Mouse (Mus musculus): ENCODE results near the gene Plxna2. TPM values are rescaled to one million over a fixed set of nuclear protein-coding genes. Genes with fewer than 3 reads are reported as not detected.

Plxna2 gene
- not detected in 2 replicates for polyA plus RNA-seq (2012; ENCODE audit: insufficient read depth, insufficient read length, low replicate concordance, missing spikeins)

DNA sequence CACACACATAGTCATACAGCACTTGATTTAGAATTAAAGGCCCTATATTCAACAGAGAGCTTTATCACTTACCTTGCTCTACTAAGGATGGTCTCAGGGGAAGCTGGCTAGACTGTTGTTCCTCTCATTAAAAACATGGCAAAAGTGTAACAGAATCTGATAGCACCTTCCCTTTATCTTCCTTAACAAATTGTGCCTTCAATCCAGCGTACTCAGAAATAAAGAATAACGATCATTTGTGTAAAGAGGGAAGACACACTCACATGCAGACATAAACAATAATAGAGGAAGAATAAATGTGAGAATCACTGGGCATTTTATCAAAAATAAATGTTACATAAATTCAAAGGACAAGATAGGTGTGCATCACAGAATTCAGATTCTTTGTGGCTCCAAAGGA is at the start of gene Plxna2:
TSS of gene Plxna2 (plus strand) at position 301 of the 400 bp plus-strand sequence.
- TF ChIP-seq POLR2A (IDR thresholded peaks at IDR 0.05; ENCODE audit: insufficient read depth, low read depth, low read length) (no peak), CTCF (IDR thresholded peaks at IDR 0.05; ENCODE audit: insufficient read depth, low read depth, low read length) (no peak)
- no peak within 1 kb of the TSS for H3K27ac ChIP-seq (ENCODE audit: insufficient read depth, low read depth, low read length)
- peak within 1 kb of the TSS; percentile 30; the same call in 1 of the 2 replicates for H3K4me3 ChIP-seq (ENCODE audit: insufficient read depth, low read depth, low read length)
- H3K4me1 ChIP-seq (ENCODE audit: control insufficient read depth, insufficient read depth, low read length), result peaks cover 13% of the 10 kb centered on the region
- WGBS, result 97% methylated on average over 2 of the region's 2 CpGs

- Histone ChIP-seq H3K4me3 (ENCODE audit: insufficient read depth, low read depth, low read length) (no peak overlapping the region), H3K27ac (ENCODE audit: insufficient read depth, low read depth, low read length) (no peak overlapping the region), H3K4me1 (ENCODE audit: control insufficient read depth, insufficient read depth, low read length) (no peaks in the 10 kb centered on the region)
- TF ChIP-seq POLR2A (IDR thresholded peaks at IDR 0.05; ENCODE audit: insufficient read depth, low read depth, low read length), result no peak
- no peak for TF ChIP-seq CTCF (IDR thresholded peaks at IDR 0.05; ENCODE audit: insufficient read depth, low read depth, low read length)
- 53% methylated on average over 3 of the region's 3 CpGs for WGBS
Measured at GRCm38 (mm10) chr1:194573870-194574269, 44.1 kb upstream of the Plxna2 start.

- Histone ChIP-seq H3K4me1 (ENCODE audit: control insufficient read depth, insufficient read depth, low read length) (no peaks in the 10 kb centered on the region), H3K4me3 (ENCODE audit: insufficient read depth, low read depth, low read length) (no peak overlapping the region), H3K27ac (ENCODE audit: insufficient read depth, low read depth, low read length) (no peak overlapping the region)
- 67% methylated on average over 3 of the region's 3 CpGs for WGBS
- TF ChIP-seq POLR2A (IDR thresholded peaks at IDR 0.05; ENCODE audit: insufficient read depth, low read depth, low read length) (no peak), CTCF (IDR thresholded peaks at IDR 0.05; ENCODE audit: insufficient read depth, low read depth, low read length) (no peak)
Measured at GRCm38 (mm10) chr1:194578270-194578669, 39.7 kb upstream of the Plxna2 start.

GRCm38 (mm10) chr1:194580539-194580938 is 37.5 kb upstream of the Plxna2 start:
- no peak for TF ChIP-seq POLR2A (IDR thresholded peaks at IDR 0.05; ENCODE audit: insufficient read depth, low read depth, low read length)
- TF ChIP-seq CTCF (IDR thresholded peaks at IDR 0.05; ENCODE audit: insufficient read depth, low read depth, low read length), result no peak
- no peaks in the 10 kb centered on the region for H3K4me1 ChIP-seq (ENCODE audit: control insufficient read depth, insufficient read depth, low read length)
- no peak overlapping the region for H3K27ac ChIP-seq (ENCODE audit: insufficient read depth, low read depth, low read length)
- H3K4me3 ChIP-seq (ENCODE audit: insufficient read depth, low read depth, low read length), result no peak overlapping the region

DNA sequence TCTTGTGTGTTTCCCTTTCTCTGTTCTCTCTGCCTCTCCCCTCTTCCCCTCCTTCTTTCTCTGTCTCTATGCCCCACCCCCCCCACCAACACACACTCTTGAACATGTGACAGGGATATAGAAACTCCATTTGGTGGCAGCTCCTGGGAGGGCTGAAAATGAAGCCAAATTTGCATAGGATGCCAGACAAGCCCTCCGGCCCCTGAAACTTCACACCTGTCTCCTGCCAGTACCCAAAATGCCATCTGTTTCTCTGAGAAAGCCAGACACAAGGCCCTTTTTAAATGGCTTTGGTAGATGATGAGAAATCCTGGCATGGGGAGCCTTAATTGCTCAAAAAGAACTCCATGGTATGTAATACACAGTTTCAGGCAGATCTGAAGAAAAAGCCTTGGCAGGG is 31.3 kb upstream of the Plxna2 start:
- no peak for TF ChIP-seq CTCF (IDR thresholded peaks at IDR 0.05; ENCODE audit: insufficient read depth, low read depth, low read length)
- TF ChIP-seq POLR2A (IDR thresholded peaks at IDR 0.05; ENCODE audit: insufficient read depth, low read depth, low read length), result no peak
- WGBS, result 88% methylated on average over 1 of the region's 1 CpGs
- no peak overlapping the region for H3K4me3 ChIP-seq (ENCODE audit: insufficient read depth, low read depth, low read length)

GRCm38 (mm10) chr1:194587532-194587931 is 30.5 kb upstream of the Plxna2 start:
- TF ChIP-seq POLR2A (IDR thresholded peaks at IDR 0.05; ENCODE audit: insufficient read depth, low read depth, low read length), result no peak
- TF ChIP-seq CTCF (IDR thresholded peaks at IDR 0.05; ENCODE audit: insufficient read depth, low read depth, low read length), result no peak
- H3K4me1 ChIP-seq (ENCODE audit: control insufficient read depth, insufficient read depth, low read length), result no peaks in the 10 kb centered on the region
- H3K4me3 ChIP-seq (ENCODE audit: insufficient read depth, low read depth, low read length), result no peak overlapping the region
- H3K27ac ChIP-seq (ENCODE audit: insufficient read depth, low read depth, low read length), result no peak overlapping the region

More for the DNA sequence above, 31.3 kb upstream of the Plxna2 start:
- Histone ChIP-seq H3K4me1 (ENCODE audit: control insufficient read depth, insufficient read depth, low read length) (no peaks in the 10 kb centered on the region), H3K27ac (ENCODE audit: insufficient read depth, low read depth, low read length) (no peak overlapping the region)

- Histone ChIP-seq H3K4me1 (ENCODE audit: control insufficient read depth, insufficient read depth, low read length) (no peaks in the 10 kb centered on the region), H3K4me3 (ENCODE audit: insufficient read depth, low read depth, low read length) (no peak overlapping the region), H3K27ac (ENCODE audit: insufficient read depth, low read depth, low read length) (no peak overlapping the region)
- 59% methylated on average over 1 of the region's 1 CpGs for WGBS
- no peak for TF ChIP-seq POLR2A (IDR thresholded peaks at IDR 0.05; ENCODE audit: insufficient read depth, low read depth, low read length)
Measured at GRCm38 (mm10) chr1:194587956-194588668, 29.9 kb upstream of the Plxna2 start.

DNA sequence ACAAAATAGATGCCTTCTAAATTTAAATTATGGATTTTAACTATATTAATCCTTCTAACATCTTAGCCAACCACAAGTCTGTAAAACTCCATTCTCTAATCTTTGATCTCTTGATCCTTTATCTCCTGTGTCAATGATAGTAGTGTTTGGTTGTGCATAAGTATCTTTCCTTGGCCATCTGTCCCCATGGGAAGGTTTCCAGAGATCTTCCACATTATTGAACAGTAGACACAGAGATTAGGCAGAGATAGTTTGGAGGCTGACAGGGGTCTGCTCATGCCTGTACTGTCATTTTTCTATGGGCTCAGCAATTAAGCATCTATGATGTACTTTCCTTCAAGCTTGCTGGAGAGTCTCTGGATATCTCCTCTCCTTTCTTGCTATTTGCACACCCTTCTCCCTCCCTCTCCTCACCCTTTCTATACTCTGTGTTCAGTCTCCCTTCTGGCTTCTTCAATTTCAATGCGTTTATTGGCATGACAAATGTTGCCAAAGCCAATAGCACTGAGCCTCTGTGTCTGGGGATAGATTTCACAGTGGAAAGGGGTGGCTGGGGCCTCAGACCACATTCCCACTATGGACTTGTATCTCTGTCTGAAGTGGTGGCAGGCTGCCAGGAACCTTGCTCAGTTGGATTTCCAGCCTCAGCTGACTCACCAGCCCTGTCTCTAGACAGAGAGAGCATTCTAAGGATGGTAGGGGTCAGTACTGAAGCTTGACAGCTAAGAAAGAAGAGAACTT is 29.1 kb upstream of the Plxna2 start:
- 63% methylated on average over 1 of the region's 1 CpGs for WGBS
- Histone ChIP-seq H3K27ac (ENCODE audit: insufficient read depth, low read depth, low read length) (no peak overlapping the region), H3K4me1 (ENCODE audit: control insufficient read depth, insufficient read depth, low read length) (no peaks in the 10 kb centered on the region), H3K4me3 (ENCODE audit: insufficient read depth, low read depth, low read length) (no peak overlapping the region)
- no peak for TF ChIP-seq CTCF (IDR thresholded peaks at IDR 0.05; ENCODE audit: insufficient read depth, low read depth, low read length)
- TF ChIP-seq POLR2A (IDR thresholded peaks at IDR 0.05; ENCODE audit: insufficient read depth, low read depth, low read length), result no peak

DNA sequence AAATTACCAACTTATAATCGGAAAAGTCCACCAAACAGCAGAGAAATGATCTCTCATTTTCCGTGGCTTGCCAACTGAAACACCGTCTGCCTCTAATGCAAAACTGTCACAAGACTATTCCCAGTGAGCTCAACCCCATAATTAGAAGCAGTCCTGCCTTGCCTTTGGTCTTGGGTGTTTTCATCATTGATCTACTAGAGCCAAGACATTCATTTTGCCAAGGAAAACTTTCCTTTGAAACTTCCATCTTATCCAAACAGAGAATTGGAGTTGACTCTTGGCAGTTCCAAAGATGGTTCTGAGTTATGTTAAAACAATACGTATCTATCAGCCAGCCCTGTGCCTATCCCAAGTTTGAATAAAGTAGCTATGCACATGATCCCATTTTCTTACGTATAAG is 24.9 kb upstream of the Plxna2 start:
- H3K4me3 ChIP-seq (ENCODE audit: insufficient read depth, low read depth, low read length), result no peak overlapping the region
- H3K27ac ChIP-seq (ENCODE audit: insufficient read depth, low read depth, low read length), result no peak overlapping the region
- whole genome bisulfite sequencing, result 72% methylated on average over 5 of the region's 5 CpGs
- H3K4me1 ChIP-seq (ENCODE audit: control insufficient read depth, insufficient read depth, low read length), result no peaks in the 10 kb centered on the region
- no peak for TF ChIP-seq POLR2A (IDR thresholded peaks at IDR 0.05; ENCODE audit: insufficient read depth, low read depth, low read length)
- TF ChIP-seq CTCF (IDR thresholded peaks at IDR 0.05; ENCODE audit: insufficient read depth, low read depth, low read length), result no peak

All from olfactory bulb, adult 2 months (tissue).